Mouse (Mus musculus) intestine, embryonic 14.5 days (tissue): ENCODE data around the gene Aco1. TPM values are rescaled to one million over a fixed set of nuclear protein-coding genes. Genes with fewer than 3 reads are reported as not detected.

ENCODE experiments used
- ATAC-seq: fragments of 200-750 bp; cut with Nextera tagmentation; replicated peaks from 2 replicates; pipeline ENCODE4 v1.8.0; 2017; ENCODE audit warnings: low read depth, moderate number of reproducible peaks, moderate TSS enrichment, moderate library complexity; ENCODE audit not compliant: low FRiP score, low TSS enrichment
- DNase-seq: peaks from one replicate; pipeline ENCODE4 v3.0.0-alpha.2; 2018; ENCODE audit warnings: low spot score
- H3K27ac ChIP-seq: fragments of 300-500 bp; sonication (generic); 2 replicates; pipeline ENCODE4 v1.5.1; 2014; ENCODE audit warnings: low read depth, mild to moderate bottlenecking, control low read depth
- H3K27me3 ChIP-seq: fragments of 300-500 bp; sonication (generic); replicated peaks from 2 replicates; pipeline ENCODE4 v1.6.1; 2014; ENCODE audit warnings: low read length, control low read depth; ENCODE audit not compliant: control insufficient read depth, insufficient read depth
- H3K36me3 ChIP-seq: fragments of 300-500 bp; sonication (generic); 2 replicates; pipeline ENCODE4 v1.6.1; 2014; ENCODE audit warnings: low read length, control low read depth; ENCODE audit not compliant: control insufficient read depth, insufficient read depth
- H3K4me1 ChIP-seq: fragments of 300-500 bp; sonication (generic); replicated peaks from 2 replicates; pipeline ENCODE4 v1.6.1; 2014; ENCODE audit warnings: low read length, control low read depth, mixed read lengths; ENCODE audit not compliant: control insufficient read depth, insufficient read depth
- H3K4me2 ChIP-seq: fragments of 300-500 bp; sonication (generic); 2 replicates; pipeline ENCODE4 v1.6.1; 2014; ENCODE audit warnings: low read length
- H3K4me3 ChIP-seq: fragments of 300-500 bp; sonication (generic); 2 replicates; pipeline ENCODE4 v1.5.1; 2014; ENCODE audit warnings: low read depth, low read length, control low read depth, mixed read lengths
- H3K9ac ChIP-seq: fragments of 300-500 bp; sonication (generic); 2 replicates; pipeline ENCODE4 v1.6.1; 2014; ENCODE audit warnings: mild to moderate bottlenecking, low read length
- H3K9me3 ChIP-seq: fragments of 300-500 bp; sonication (generic); 2 replicates; pipeline ENCODE4 v1.6.1; 2016; ENCODE audit warnings: low read length, control low read depth; ENCODE audit not compliant: control insufficient read depth
- WGBS: fragments of 180-500 bp; shearing (Covaris S2); extraction: QIAGEN DNeasy Blood & Tissue Kit; methylation state at CpG from one replicate; pipeline ENCODE4 v1.1.7; 2014; 5-methylcytosine and 5-hydroxymethylcytosine counted together
- polyA plus RNA-seq: library from polyadenylated mRNA; unstranded; fragments of >200 nt; fragmentation: Nextera tagmentation; extraction: Ambion mirVana; gene quantifications from 2 replicates; pipeline ENCODE4 v1.2.1, GENCODE M21; 2014

Gene Aco1
- polyA plus RNA-seq, 1 experiment from 2014 or later: 65.2 TPM

DNA sequence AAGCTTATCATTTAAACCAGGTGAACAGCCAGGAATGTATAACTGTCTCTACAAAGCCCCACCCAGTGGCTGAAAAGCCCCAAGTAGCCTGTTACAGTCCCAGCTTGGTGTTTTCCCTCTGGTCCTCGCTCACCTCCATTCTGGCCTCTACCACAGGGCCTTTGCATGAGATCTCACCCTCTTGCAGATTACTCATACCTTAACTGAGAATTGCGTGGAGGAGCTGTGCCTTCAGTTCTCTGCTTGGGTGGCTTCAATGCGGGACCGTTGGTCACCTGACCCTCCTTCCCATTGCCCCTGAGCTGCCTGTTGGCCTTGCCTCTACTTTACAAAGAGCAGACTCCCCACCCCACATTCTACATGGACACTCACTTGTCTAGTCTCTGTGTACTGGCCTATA is 10.6 kb downstream of the Aco1 start:
- 94% methylated on average over 4 of the region's 4 CpGs for WGBS
- no peak overlapping the region for H3K4me2 ChIP-seq
- H3K36me3 ChIP-seq: peaks cover 3% of the 10 kb centered on the region
- no peak overlapping the region for H3K27ac ChIP-seq
- H3K9ac ChIP-seq: no peak overlapping the region
- no peaks in the 10 kb centered on the region for H3K9me3 ChIP-seq
- no peaks in the 10 kb centered on the region for H3K27me3 ChIP-seq
- no peak for DNase-seq
- H3K4me3 ChIP-seq: no peak overlapping the region
- ATAC-seq: no peak
- peaks cover 11% of the 10 kb centered on the region for H3K4me1 ChIP-seq

DNA sequence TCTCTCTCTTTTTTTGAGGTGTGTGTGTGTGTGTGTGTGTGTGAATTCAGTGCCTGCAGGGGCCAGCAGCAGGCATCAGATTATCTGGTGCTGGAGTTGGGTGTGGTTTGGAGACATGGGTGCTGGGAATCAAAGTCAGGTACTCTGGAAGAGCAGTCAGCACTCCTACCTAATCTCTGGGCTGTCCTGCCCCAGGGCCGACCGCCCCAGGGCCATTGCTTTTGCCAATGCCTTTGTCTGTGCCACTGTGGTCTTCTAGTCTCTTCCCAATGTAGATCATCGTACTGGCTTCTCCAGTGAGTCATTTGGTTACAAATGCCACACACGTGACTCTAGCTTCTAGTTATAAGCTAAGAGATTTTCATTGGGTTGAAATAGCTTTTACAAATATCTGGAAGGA is 11.9 kb downstream of the Aco1 start:
- DNase-seq: no peak
- Histone ChIP-seq H3K9me3 (no peaks in the 10 kb centered on the region), H3K9ac (no peak overlapping the region), H3K27me3 (no peaks in the 10 kb centered on the region), H3K4me3 (no peak overlapping the region), H3K27ac (no peak overlapping the region), H3K4me2 (no peak overlapping the region), H3K36me3 (peaks cover 3% of the 10 kb centered on the region), H3K4me1 (peaks cover 11% of the 10 kb centered on the region)
- ATAC-seq: no peak
- 90% methylated on average over 4 of the region's 4 CpGs for WGBS

GRCm38 (mm10) chr4:40155467-40155999 is 12.7 kb downstream of the Aco1 start:
- no peak overlapping the region for H3K4me2 ChIP-seq
- no peak overlapping the region for H3K27ac ChIP-seq
- no peaks in the 10 kb centered on the region for H3K27me3 ChIP-seq
- DNase-seq: no peak
- 74% methylated on average over 13 of the region's 13 CpGs for WGBS
- no peak overlapping the region for H3K9ac ChIP-seq
- 0 out of 2 replicates have a peak, but pooled peaks cover under 1% of the 10 kb centered on the region for H3K9me3 ChIP-seq
- no peak overlapping the region for H3K4me3 ChIP-seq
- H3K36me3 ChIP-seq: no peaks in the 10 kb centered on the region; the same call in 1 of the 2 replicates
- peaks cover 11% of the 10 kb centered on the region for H3K4me1 ChIP-seq
- no peak for ATAC-seq

- Histone ChIP-seq H3K27me3 (no peaks in the 10 kb centered on the region), H3K9me3 (0 out of 2 replicates have a peak, but pooled peaks cover 5% of the 10 kb centered on the region), H3K9ac (no peak overlapping the region), H3K4me2 (no peak overlapping the region), H3K4me3 (no peak overlapping the region), H3K36me3 (no peaks in the 10 kb centered on the region; the same call in 1 of the 2 replicates), H3K27ac (no peak overlapping the region), H3K4me1 (peaks cover 11% of the 10 kb centered on the region)
- WGBS: 54% methylated on average over 2 of the region's 2 CpGs
- DNase-seq (no peak), ATAC-seq (no peak)
These were observed 13.3 kb downstream of the Aco1 start for GRCm38 (mm10) chr4:40156153-40156552.

GRCm38 (mm10) chr4:40156582-40157499 is 14.0 kb downstream of the Aco1 start:
- Histone ChIP-seq H3K9ac (no peak overlapping the region), H3K4me3 (no peak overlapping the region), H3K4me1 (peaks cover 11% of the 10 kb centered on the region), H3K27me3 (no peaks in the 10 kb centered on the region), H3K36me3 (no peaks in the 10 kb centered on the region; the same call in 1 of the 2 replicates), H3K4me2 (no peak overlapping the region), H3K9me3 (0 out of 2 replicates have a peak, but pooled peaks cover 5% of the 10 kb centered on the region), H3K27ac (no peak overlapping the region)
- no peak for DNase-seq
- WGBS: 57% methylated on average over 18 of the region's 18 CpGs
- ATAC-seq: no peak

- ATAC-seq: no peak
- no peaks in the 10 kb centered on the region for H3K36me3 ChIP-seq
- WGBS: 60% methylated on average over 5 of the region's 5 CpGs
- no peak for DNase-seq
- peaks cover 11% of the 10 kb centered on the region for H3K4me1 ChIP-seq
- H3K27me3 ChIP-seq: no peaks in the 10 kb centered on the region
- H3K27ac ChIP-seq: no peak overlapping the region
- no peak overlapping the region for H3K4me3 ChIP-seq
- no peak overlapping the region for H3K4me2 ChIP-seq
- H3K9me3 ChIP-seq: 0 out of 2 replicates have a peak, but pooled peaks cover 5% of the 10 kb centered on the region
- no peak overlapping the region for H3K9ac ChIP-seq
These were observed 14.8 kb downstream of the Aco1 start for GRCm38 (mm10) chr4:40157500-40158223.

- H3K4me1 ChIP-seq: peaks cover 11% of the 10 kb centered on the region
- no peak overlapping the region for H3K27ac ChIP-seq
- H3K36me3 ChIP-seq: no peaks in the 10 kb centered on the region
- no peaks in the 10 kb centered on the region for H3K27me3 ChIP-seq
- DNase-seq (no peak), ATAC-seq (no peak)
- 86% methylated on average over 5 of the region's 5 CpGs for WGBS
- 0 out of 2 replicates have a peak, but pooled peaks cover 5% of the 10 kb centered on the region for H3K9me3 ChIP-seq
- H3K4me2 ChIP-seq: no peak overlapping the region
- H3K9ac ChIP-seq: no peak overlapping the region
- H3K4me3 ChIP-seq: no peak overlapping the region
These were observed 15.3 kb downstream of the Aco1 start for GRCm38 (mm10) chr4:40158224-40158540.

- H3K27ac ChIP-seq: no peak overlapping the region
- H3K4me2 ChIP-seq: no peak overlapping the region
- H3K4me3 ChIP-seq: no peak overlapping the region
- peaks cover 11% of the 10 kb centered on the region for H3K4me1 ChIP-seq
- H3K9ac ChIP-seq: no peak overlapping the region
- DNase-seq: no peak
- ATAC-seq: no peak
- 0 out of 2 replicates have a peak, but pooled peaks cover 5% of the 10 kb centered on the region for H3K9me3 ChIP-seq
- WGBS: 94% methylated on average over 8 of the region's 8 CpGs
- H3K36me3 ChIP-seq: peaks cover 16% of the 10 kb centered on the region
- H3K27me3 ChIP-seq: no peaks in the 10 kb centered on the region
These were observed 17.9 kb downstream of the Aco1 start for GRCm38 (mm10) chr4:40160591-40161434.
